ENCODE assay signal across 9 mouse cellular contexts in the genomic region with DNA sequence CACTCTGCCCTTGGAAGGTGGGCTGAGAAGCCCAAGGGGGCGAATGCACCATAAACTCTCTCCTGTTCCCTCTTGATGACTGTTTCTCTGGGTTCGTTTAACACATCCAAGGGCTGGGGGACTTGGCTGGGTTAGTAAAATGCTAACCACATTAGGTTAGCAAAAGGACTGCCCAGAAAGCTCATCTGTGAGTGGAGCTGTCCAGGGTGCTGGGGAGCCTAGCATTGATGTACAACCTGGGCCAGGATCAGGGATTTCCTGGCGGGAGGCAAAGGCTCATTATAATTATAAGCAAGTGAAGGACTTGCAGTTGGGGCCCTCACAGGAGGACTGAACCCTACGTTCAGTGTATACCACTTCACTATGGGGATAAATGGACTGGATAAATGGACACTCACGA.
DNase-seq lines count a peak whose midpoint lies in the region; ATAC-seq lines count a peak whose summit lies in the region.
"Had no signal": no experiment of that assay in that cellular context is flagged by ENCODE, and none has a peak within 500 bp of the region (broad histone marks: within the 10 kb centered on the region; RNA-seq: fewer than 3 reads in every experiment).

No protein-coding gene starts in this region.

- no peak overlapping the region for H3K4me3 ChIP-seq in forebrain, embryonic 11.5 days (ENCODE audit: low read depth, low read length)
- H3K4me3 ChIP-seq in forebrain, embryonic 13.5 days: no peak overlapping the region
- H3K4me3 ChIP-seq in midbrain, embryonic 10.5 days: no peak overlapping the region
- no peak overlapping the region for H3K4me3 ChIP-seq in midbrain, embryonic 15.5 days
- H3K4me3 ChIP-seq in embryonic facial prominence, embryonic 10.5 days: no peak overlapping the region
- H3K4me3 ChIP-seq in neural tube, embryonic 11.5 days (ENCODE audit: low read depth, low read length): no peak overlapping the region
- H3K4me3 ChIP-seq: limb, embryonic 15.5 days had no signal

- H3K27me3 ChIP-seq in forebrain, embryonic 11.5 days (ENCODE audit: control insufficient read depth, insufficient read depth, low read length): no peaks in the 10 kb centered on the region
- no peaks in the 10 kb centered on the region for H3K27me3 ChIP-seq in forebrain, embryonic 13.5 days
- H3K27me3 ChIP-seq in midbrain, embryonic 10.5 days (ENCODE audit: low read depth, poor library complexity, severe bottlenecking): no peaks in the 10 kb centered on the region
- no peaks in the 10 kb centered on the region for H3K27me3 ChIP-seq in midbrain, embryonic 15.5 days (replicated peaks)
- no peaks in the 10 kb centered on the region for H3K27me3 ChIP-seq in embryonic facial prominence, embryonic 10.5 days (replicated peaks; ENCODE audit: low read depth, poor library complexity, severe bottlenecking)
- no peaks in the 10 kb centered on the region for H3K27me3 ChIP-seq in neural tube, embryonic 11.5 days (ENCODE audit: control insufficient read depth, insufficient read depth, low read length)
- H3K27me3 ChIP-seq: limb, embryonic 15.5 days had no signal

- no peaks in the 10 kb centered on the region for H3K4me1 ChIP-seq in forebrain, embryonic 11.5 days (replicated peaks; ENCODE audit: control insufficient read depth, insufficient read depth, low read length)
- peaks cover 4% of the 10 kb centered on the region; the same call in 1 of the 2 replicates for H3K4me1 ChIP-seq in forebrain, embryonic 13.5 days
- peaks cover 15% of the 10 kb centered on the region for H3K4me1 ChIP-seq in midbrain, embryonic 10.5 days
- no peaks in the 10 kb centered on the region for H3K4me1 ChIP-seq in midbrain, embryonic 15.5 days
- peaks cover 8% of the 10 kb centered on the region; the same call in 1 of the 2 replicates for H3K4me1 ChIP-seq in embryonic facial prominence, embryonic 10.5 days
- no peaks in the 10 kb centered on the region for H3K4me1 ChIP-seq in neural tube, embryonic 11.5 days (ENCODE audit: control insufficient read depth, insufficient read depth, low read length)

- no peak overlapping the region for H3K9ac ChIP-seq in forebrain, embryonic 11.5 days (ENCODE audit: low read length)
- H3K9ac ChIP-seq in forebrain, embryonic 13.5 days: no peak overlapping the region
- no peak overlapping the region for H3K9ac ChIP-seq in midbrain, embryonic 15.5 days
- no peak overlapping the region for H3K9ac ChIP-seq in neural tube, embryonic 11.5 days (ENCODE audit: low read length)
- H3K9ac ChIP-seq: limb, embryonic 15.5 days had no signal

- H3K27ac ChIP-seq in forebrain, embryonic 11.5 days (ENCODE audit: low read depth, low read length): no peak overlapping the region
- H3K27ac ChIP-seq in forebrain, embryonic 13.5 days: no peak overlapping the region
- H3K27ac ChIP-seq in midbrain, embryonic 10.5 days (replicated peaks): no peak overlapping the region
- H3K27ac ChIP-seq in midbrain, embryonic 15.5 days: no peak overlapping the region
- H3K27ac ChIP-seq in embryonic facial prominence, embryonic 10.5 days (replicated peaks): no peak overlapping the region
- H3K27ac ChIP-seq in neural tube, embryonic 11.5 days (ENCODE audit: low read depth, low read length): no peak overlapping the region
- H3K27ac ChIP-seq: limb, embryonic 15.5 days had no signal

- peak; percentile 72 for DNase-seq in forebrain, embryonic 11.5 days (ENCODE audit: low spot score)
- peak; percentile 31 for DNase-seq in midbrain, embryonic 10.5 days (ENCODE audit: low spot score)
- DNase-seq in embryonic facial prominence, embryonic 10.5 days (ENCODE audit: low spot score): peak; percentile 83
- DNase-seq in neural tube, embryonic 11.5 days (ENCODE audit: low spot score): peak; percentile 49
- DNase-seq in cerebellum, adult 9-11 months: no peak

- H3K4me2 ChIP-seq in forebrain, embryonic 11.5 days (ENCODE audit: low read depth, low read length, severe bottlenecking): no peak overlapping the region
- H3K4me2 ChIP-seq in forebrain, embryonic 13.5 days: no peak overlapping the region
- H3K4me2 ChIP-seq in midbrain, embryonic 15.5 days: no peak overlapping the region
- H3K4me2 ChIP-seq in neural tube, embryonic 11.5 days (ENCODE audit: low read depth): no peak overlapping the region
- H3K4me2 ChIP-seq: limb, embryonic 15.5 days had no signal

- WGBS in forebrain, embryonic 11.5 days: 22% methylated on average over 5 of the region's 5 CpGs
- WGBS in forebrain, embryonic 13.5 days: 24% methylated on average over 5 of the region's 5 CpGs
- 28% methylated on average over 5 of the region's 5 CpGs for WGBS in midbrain, embryonic 10.5 days
- 26% methylated on average over 5 of the region's 5 CpGs for WGBS in midbrain, embryonic 15.5 days
- 23% methylated on average over 5 of the region's 5 CpGs for WGBS in embryonic facial prominence, embryonic 10.5 days
- WGBS in neural tube, embryonic 11.5 days: 22% methylated on average over 5 of the region's 5 CpGs

- ATAC-seq in forebrain, embryonic 11.5 days (replicated peaks; ENCODE audit: low FRiP score): no peak
- no peak for ATAC-seq in forebrain, embryonic 13.5 days
- no peak for ATAC-seq in midbrain, embryonic 15.5 days (replicated peaks)
- ATAC-seq in neural tube, embryonic 11.5 days (ENCODE audit: insufficient read depth, low FRiP score, low TSS enrichment): no peak
- ATAC-seq in megakaryocyte-erythroid progenitor cell, adult 5-6 weeks (replicated peaks; ENCODE audit: low FRiP score, low TSS enrichment, poor library complexity, severe bottlenecking): no peak

- no peaks in the 10 kb centered on the region for H3K36me3 ChIP-seq in forebrain, embryonic 11.5 days (ENCODE audit: control insufficient read depth, insufficient read depth, low read length)
- no peaks in the 10 kb centered on the region for H3K36me3 ChIP-seq in forebrain, embryonic 13.5 days (ENCODE audit: poor library complexity, severe bottlenecking)
- H3K36me3 ChIP-seq in midbrain, embryonic 10.5 days: no peaks in the 10 kb centered on the region
- H3K36me3 ChIP-seq in midbrain, embryonic 15.5 days (replicated peaks): no peaks in the 10 kb centered on the region
- no peaks in the 10 kb centered on the region for H3K36me3 ChIP-seq in embryonic facial prominence, embryonic 10.5 days (replicated peaks)
- no peaks in the 10 kb centered on the region for H3K36me3 ChIP-seq in neural tube, embryonic 11.5 days (ENCODE audit: control insufficient read depth, insufficient read depth, low read length)
- H3K36me3 ChIP-seq: limb, embryonic 15.5 days had no signal

- no peaks in the 10 kb centered on the region; the same call in 1 of the 2 replicates for H3K9me3 ChIP-seq in forebrain, embryonic 11.5 days (ENCODE audit: control insufficient read depth, low read length)
- no peaks in the 10 kb centered on the region for H3K9me3 ChIP-seq in forebrain, embryonic 13.5 days (replicated peaks)
- no peaks in the 10 kb centered on the region for H3K9me3 ChIP-seq in midbrain, embryonic 10.5 days (replicated peaks)
- no peaks in the 10 kb centered on the region for H3K9me3 ChIP-seq in midbrain, embryonic 15.5 days
- no peaks in the 10 kb centered on the region for H3K9me3 ChIP-seq in embryonic facial prominence, embryonic 10.5 days
- H3K9me3 ChIP-seq in neural tube, embryonic 11.5 days (ENCODE audit: control insufficient read depth, low read length): no peaks in the 10 kb centered on the region
- H3K9me3 ChIP-seq: limb, embryonic 15.5 days had no signal
